Mouse (Mus musculus): Measurements from ENCODE around the gene Zc3h6. TPM values are rescaled to one million over a fixed set of nuclear protein-coding genes. Genes with fewer than 3 reads are reported as not detected.
A peak's percentile ranks its signal among the peaks of the same experiment; 100 is the strongest.

Gene Zc3h6
- polyA plus RNA-seq, 1 experiment = 6.2 TPM

GRCm38 (mm10) chr2:129055741-129056140, 88.5 kb downstream of the Zc3h6 start:
- Histone ChIP-seq H3K27ac (ENCODE audit: insufficient read depth, low read length) (no peak overlapping the region), H3K4me1 (ENCODE audit: control insufficient read depth, insufficient read depth, low read length) (no peaks in the 10 kb centered on the region), H3K4me3 (ENCODE audit: insufficient read depth, low read length) (no peak overlapping the region)
- TF ChIP-seq POLR2A (IDR thresholded peaks at IDR 0.05; ENCODE audit: low read depth, low read length) = no peak
- no peak for TF ChIP-seq CTCF (IDR thresholded peaks at IDR 0.05; ENCODE audit: borderline replicate concordance, insufficient read depth, low read length)

- Histone ChIP-seq H3K27ac (ENCODE audit: insufficient read depth, low read length) (no peak overlapping the region), H3K4me3 (ENCODE audit: insufficient read depth, low read length) (no peak overlapping the region), H3K4me1 (ENCODE audit: control insufficient read depth, insufficient read depth, low read length) (no peaks in the 10 kb centered on the region)
- no peak for TF ChIP-seq CTCF (IDR thresholded peaks at IDR 0.05; ENCODE audit: borderline replicate concordance, insufficient read depth, low read length)
- TF ChIP-seq POLR2A (IDR thresholded peaks at IDR 0.05; ENCODE audit: low read depth, low read length) = no peak
These were observed 89.4 kb downstream of the Zc3h6 start for GRCm38 (mm10) chr2:129056597-129056996.

DNA sequence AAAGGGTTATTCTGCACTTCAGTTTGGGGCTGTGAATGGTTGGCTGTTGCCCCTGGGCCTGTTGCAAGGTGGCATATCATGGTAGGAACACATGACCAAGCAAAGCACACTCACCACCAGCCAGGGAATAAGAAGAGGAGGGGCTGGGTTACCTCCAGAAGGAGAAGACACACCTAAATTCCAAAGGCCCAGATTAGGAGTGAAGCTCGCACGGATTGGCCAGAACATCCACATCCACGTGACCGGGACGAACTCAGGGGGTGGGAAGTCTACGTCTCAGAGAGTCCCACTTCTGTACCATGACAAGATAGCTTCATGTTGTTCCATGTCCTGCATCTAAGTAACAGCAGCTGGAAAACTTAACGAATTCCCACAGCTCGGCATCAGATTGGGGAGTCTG, 90.1 kb downstream of the Zc3h6 start:
- Histone ChIP-seq H3K4me1 (ENCODE audit: control insufficient read depth, insufficient read depth, low read length) (no peaks in the 10 kb centered on the region), H3K4me3 (ENCODE audit: insufficient read depth, low read length) (no peak overlapping the region), H3K27ac (ENCODE audit: insufficient read depth, low read length) (no peak overlapping the region)
- TF ChIP-seq POLR2A (IDR thresholded peaks at IDR 0.05; ENCODE audit: low read depth, low read length) (no peak), CTCF (IDR thresholded peaks at IDR 0.05; ENCODE audit: borderline replicate concordance, insufficient read depth, low read length) (no peak)

GRCm38 (mm10) chr2:129057920-129058361, 90.7 kb downstream of the Zc3h6 start:
- Histone ChIP-seq H3K27ac (ENCODE audit: insufficient read depth, low read length) (no peak overlapping the region), H3K4me3 (ENCODE audit: insufficient read depth, low read length) (no peak overlapping the region), H3K4me1 (ENCODE audit: control insufficient read depth, insufficient read depth, low read length) (no peaks in the 10 kb centered on the region)
- TF ChIP-seq CTCF (IDR thresholded peaks at IDR 0.05; ENCODE audit: borderline replicate concordance, insufficient read depth, low read length) (no peak), POLR2A (IDR thresholded peaks at IDR 0.05; ENCODE audit: low read depth, low read length) (no peak)

DNA sequence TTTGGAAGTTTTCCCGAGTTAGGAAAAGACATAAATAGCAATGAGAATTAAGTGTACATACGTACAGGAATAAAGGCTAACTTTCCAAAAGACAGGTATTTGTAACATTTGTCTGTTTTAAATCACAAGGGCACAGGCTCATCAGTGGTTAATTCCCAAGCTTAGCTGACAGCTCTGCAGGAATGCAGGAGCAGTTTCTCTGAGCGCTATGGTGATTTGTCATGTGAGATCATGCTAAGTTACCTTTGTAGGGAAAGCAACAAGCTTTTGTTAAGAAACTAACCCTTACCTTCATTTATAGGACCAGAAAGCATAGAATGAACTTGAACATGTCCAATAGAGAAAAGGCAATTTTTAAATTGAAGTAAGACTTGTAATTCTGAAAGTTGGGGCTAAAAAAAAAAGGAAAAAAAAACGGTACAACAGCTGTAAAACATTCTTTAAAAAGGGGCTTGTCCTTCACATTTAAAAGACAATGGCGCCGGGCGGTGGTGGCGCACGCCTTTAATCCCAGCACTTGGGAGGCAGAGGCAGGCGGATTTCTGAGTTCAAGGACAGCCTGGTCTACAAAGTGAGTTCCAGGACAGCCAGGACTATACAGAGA, 94.4 kb downstream of the Zc3h6 start:
- TF ChIP-seq POLR2A (IDR thresholded peaks at IDR 0.05; ENCODE audit: low read depth, low read length) (no peak), CTCF (IDR thresholded peaks at IDR 0.05; ENCODE audit: borderline replicate concordance, insufficient read depth, low read length) (no peak)

GRCm38 (mm10) chr2:129065437-129066282, 98.5 kb downstream of the Zc3h6 start, which contains the start of gene Ttl:
Gene Ttl (plus strand): TSS chr2:129065942.
- TF ChIP-seq POLR2A (IDR thresholded peaks at IDR 0.05; ENCODE audit: low read depth, low read length) = peak; percentile 71
- no peak for TF ChIP-seq CTCF (IDR thresholded peaks at IDR 0.05; ENCODE audit: borderline replicate concordance, insufficient read depth, low read length)

More for the DNA sequence above, 94.4 kb downstream of the Zc3h6 start:
- H3K4me1 ChIP-seq (ENCODE audit: control insufficient read depth, insufficient read depth, low read length) = no peaks in the 10 kb centered on the region
- no peak overlapping the region for H3K4me3 ChIP-seq (ENCODE audit: insufficient read depth, low read length)
- no peak overlapping the region for H3K27ac ChIP-seq (ENCODE audit: insufficient read depth, low read length)

GRCm38 (mm10) chr2:129066326-129066725, 99.1 kb downstream of the Zc3h6 start:
- TF ChIP-seq POLR2A (IDR thresholded peaks at IDR 0.05; ENCODE audit: low read depth, low read length) (peak; percentile 49), CTCF (IDR thresholded peaks at IDR 0.05; ENCODE audit: borderline replicate concordance, insufficient read depth, low read length) (no peak)
- H3K4me1 ChIP-seq (ENCODE audit: control insufficient read depth, insufficient read depth, low read length) = no peaks in the 10 kb centered on the region; the same call in 1 of the 2 replicates
- peak overlapping the region; percentile 29 for H3K27ac ChIP-seq (ENCODE audit: insufficient read depth, low read length)
- peak overlapping the region; percentile 80 for H3K4me3 ChIP-seq (ENCODE audit: insufficient read depth, low read length)

More at GRCm38 (mm10) chr2:129065437-129066282, 98.5 kb downstream of the Zc3h6 start, which contains the start of gene Ttl:
- no peaks in the 10 kb centered on the region; the same call in 1 of the 2 replicates for H3K4me1 ChIP-seq (ENCODE audit: control insufficient read depth, insufficient read depth, low read length)
- peak within 1 kb of the TSS; percentile 29 for H3K27ac ChIP-seq (ENCODE audit: insufficient read depth, low read length)
- H3K4me3 ChIP-seq (ENCODE audit: insufficient read depth, low read length) = peak within 1 kb of the TSS; percentile 80

Other genes with a start within 250 kb of the Zc3h6 start
- gene Tmem87b, start 149.3 kb upstream of the Zc3h6 start, polyA plus RNA-seq (2011; ENCODE audit: insufficient read length, low read depth, missing spikeins) = 26.8 and 27.2 TPM in 2 replicates
- gene Fbln7, start 104.4 kb upstream of the Zc3h6 start, polyA plus RNA-seq (2011; ENCODE audit: insufficient read length, low read depth, missing spikeins) = 0.50 and 1.7 TPM in 2 replicates
- 4.1 and 4.2 TPM in 2 replicates for gene Zc3h8, start 23.3 kb upstream of the Zc3h6 start, polyA plus RNA-seq (2011; ENCODE audit: insufficient read length, low read depth, missing spikeins)
- gene Gm10762, start 323 bp downstream of the Zc3h6 start, polyA plus RNA-seq (2011; ENCODE audit: insufficient read length, low read depth, missing spikeins) = 2.9 and 3.8 TPM in 2 replicates
- not detected in 2 replicates for gene Vinac1, start 80.8 kb downstream of the Zc3h6 start, polyA plus RNA-seq (2011; ENCODE audit: insufficient read length, low read depth, missing spikeins)
- 13.0 and 16.5 TPM in 2 replicates for gene Ttl, start 98.5 kb downstream of the Zc3h6 start, polyA plus RNA-seq (2011; ENCODE audit: insufficient read length, low read depth, missing spikeins)
- 15.0 and 16.0 TPM in 2 replicates for gene Polr1b, start 133.6 kb downstream of the Zc3h6 start, polyA plus RNA-seq (2011; ENCODE audit: insufficient read length, low read depth, missing spikeins)
- gene Chchd5, start 162.3 kb downstream of the Zc3h6 start, polyA plus RNA-seq (2011; ENCODE audit: insufficient read length, low read depth, missing spikeins) = 15.2 and 18.2 TPM in 2 replicates
- gene Slc20a1, start 231.4 kb downstream of the Zc3h6 start, polyA plus RNA-seq (2011; ENCODE audit: insufficient read length, low read depth, missing spikeins) = 141 and 186 TPM in 2 replicates

Measured in embryonic fibroblast, embryonic 13.5 days (primary cell).